Mouse (Mus musculus) megakaryocyte, embryonic 14.5 days (primary cell): Measurements from ENCODE around the gene Aes.

Experiments used
- FLI1 ChIP-seq: IDR thresholded peaks from 2 replicates; pipeline ENCODE4 v1.6.1; 2012; ENCODE audit warnings: low read length, inconsistent platforms, mixed read lengths
- GATA1 ChIP-seq: IDR thresholded peaks from 3 replicates; pipeline ENCODE4 v1.6.1; 2012; ENCODE audit warnings: mixed read lengths, low read length, inconsistent platforms, borderline replicate concordance

- peak; percentile 96; the same call in 1 of the 2 replicates for TF ChIP-seq FLI1
- TF ChIP-seq GATA1: no peak
Measured at GRCm38 (mm10) chr10:81605974-81606751, 46.9 kb downstream of the Aes start, which contains the start of gene BC025920.
